Mouse (Mus musculus): ENCODE results near the gene Gm1123.

DNA sequence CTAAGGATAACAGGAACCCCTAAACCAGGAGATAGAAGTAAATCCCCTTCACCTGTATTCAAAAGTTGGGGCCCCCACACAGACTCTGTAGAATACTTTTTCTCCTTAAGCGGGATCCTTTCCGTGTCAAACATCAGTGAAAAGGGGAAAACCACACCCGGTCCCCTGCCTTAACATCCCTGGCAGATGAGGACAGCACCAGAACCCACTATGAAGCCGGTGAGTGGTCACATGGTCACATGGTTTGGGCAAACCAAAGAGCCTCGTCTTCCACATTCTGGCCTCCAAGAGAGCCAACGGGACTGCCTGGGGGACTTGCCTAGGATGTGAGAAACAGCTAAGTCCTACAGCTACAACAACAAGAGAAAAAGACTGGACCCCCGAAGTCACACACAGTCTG lies 62.0 kb downstream of the Gm1123 start:
- TF ChIP-seq CTCF (IDR thresholded peaks at IDR 0.05; ENCODE audit: extremely low read depth, insufficient read depth, insufficient read length, insufficient replicate concordance) (no peak), POLR2A (IDR thresholded peaks at IDR 0.05; ENCODE audit: low read depth, low read length) (no peak)
